Mouse (Mus musculus) cerebellum, adult 2 months (tissue): ENCODE measurements around the gene Il1a.

ENCODE experiments used
- CTCF ChIP-seq: fragments of 200-500 bp; IDR thresholded peaks from 2 replicates; pipeline ENCODE4 v1.5.1; 2011; ENCODE audit warnings: low read depth, mild to moderate bottlenecking, control low read depth, low read length, moderate library complexity, borderline replicate concordance; ENCODE audit not compliant: insufficient read depth
- POLR2A ChIP-seq: fragments of 200-500 bp; IDR thresholded peaks from 2 replicates; pipeline ENCODE4 v1.6.1; 2011; ENCODE audit warnings: low read length, control low read depth, borderline replicate concordance; ENCODE audit not compliant: insufficient read depth

- TF ChIP-seq POLR2A (no peak), CTCF (no peak)
These were observed 20.3 kb upstream of the Il1a start for GRCm38 (mm10) chr2:129330024-129330423.
